Mouse (Mus musculus) T-helper 2 cell (primary cell): ENCODE results near the gene Lyst.
"Not testable (repeated sequence)": the region's sequence is repeated elsewhere in the genome, so short reads cannot be mapped to it uniquely, and the experiment has no call there.

Source experiments
- in situ Hi-C: fragments of 300-600 bp; cut with MboI, MseI; formaldehyde crosslinking; loops from one replicate; pipeline ENCODE4 v1.15.1; 2025; ENCODE audit warnings: high pct_unique_total_duplicates

The Lyst gene

DNA sequence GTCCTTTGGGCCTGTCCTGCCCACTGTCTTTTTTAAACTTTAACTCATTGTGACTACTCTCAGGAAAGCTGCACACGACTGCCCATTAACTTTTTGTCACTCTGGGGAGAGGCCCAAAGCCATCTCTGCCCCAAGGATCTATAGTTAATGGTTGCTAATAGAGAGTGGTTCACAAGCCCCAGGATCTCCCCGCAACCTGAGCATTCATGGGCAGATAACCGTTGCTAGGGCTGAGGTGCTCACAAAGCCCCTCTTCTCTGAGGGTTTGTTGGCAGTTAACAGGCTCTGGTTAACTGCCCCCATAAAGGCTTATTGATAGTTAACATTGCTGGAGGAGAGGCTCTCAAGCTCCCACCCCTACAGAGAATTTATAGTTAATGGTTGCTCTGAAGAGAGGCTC lies 190.1 kb downstream of the Lyst start:
- in situ Hi-C loops: no loop called here

GRCm38 (mm10) chr13:13781026-13781425 lies 190.8 kb downstream of the Lyst start:
- in situ Hi-C loops: no loop called here

DNA sequence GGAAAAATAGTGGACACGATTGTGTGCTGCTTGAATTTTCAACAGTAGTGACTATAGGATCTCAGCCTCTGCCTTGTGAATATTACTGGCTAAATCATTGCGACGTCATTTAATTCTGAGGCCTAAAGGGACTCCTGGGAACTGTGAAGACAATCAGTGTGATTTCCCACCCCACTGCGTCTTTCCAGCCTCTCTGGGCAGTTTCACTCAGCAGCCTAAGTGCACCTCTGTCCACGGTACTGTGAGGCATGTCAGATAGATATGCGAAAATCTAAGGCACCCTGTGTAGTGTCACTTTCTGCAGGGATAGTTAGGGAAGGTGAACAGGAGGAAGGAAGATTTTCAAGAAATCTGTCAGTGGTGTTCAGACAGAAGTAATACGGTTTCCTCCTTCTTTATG lies 193.1 kb downstream of the Lyst start:
- in situ Hi-C loops: no loop called here

- in situ Hi-C loops: no loop called here
Measured at GRCm38 (mm10) chr13:13783894-13784419, 193.8 kb downstream of the Lyst start, which contains the start of gene Gng4. Gene Gng4 (plus strand): TSS chr13:13784059.

GRCm38 (mm10) chr13:13784420-13784936 lies 194.3 kb downstream of the Lyst start:
- in situ Hi-C loops: no loop called here

DNA sequence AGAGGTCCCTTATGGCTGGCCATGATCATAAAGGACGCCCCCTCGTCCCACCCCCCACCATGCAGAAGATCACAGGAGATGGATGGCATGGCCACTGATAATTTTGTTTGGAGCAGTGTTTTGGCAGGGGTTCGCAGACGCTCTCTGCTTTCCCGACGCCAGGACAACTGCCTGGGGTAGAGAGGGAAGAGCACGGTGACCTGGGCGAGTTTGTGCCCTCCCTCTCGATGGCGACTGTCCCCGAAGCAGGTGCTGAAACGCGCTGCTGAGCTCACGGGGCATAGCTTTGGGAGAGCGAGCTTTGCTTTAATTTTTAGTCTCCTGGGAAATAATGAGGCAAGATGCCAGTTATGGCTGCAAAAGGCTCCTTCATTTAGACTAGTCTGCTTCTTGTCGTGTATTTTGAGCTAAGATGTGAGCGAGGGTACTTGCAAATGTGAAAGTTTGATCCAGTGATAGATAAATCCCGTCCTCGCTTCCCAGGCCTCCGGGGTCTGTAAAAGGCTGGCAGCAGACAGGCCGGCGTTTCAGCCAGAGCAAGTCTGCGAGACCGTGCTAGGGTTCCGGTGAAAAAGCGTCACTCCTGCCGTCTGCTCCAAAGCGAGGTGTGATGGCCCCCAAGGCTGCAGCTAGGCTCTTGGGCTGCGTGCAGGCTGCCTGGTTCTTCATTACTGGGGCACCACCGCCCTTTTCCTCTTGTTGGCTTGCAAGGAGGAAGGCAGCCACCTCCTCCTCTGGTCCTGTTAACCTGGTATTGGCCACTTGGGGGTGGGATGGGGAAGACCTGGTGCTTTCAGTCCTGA lies 195.0 kb downstream of the Lyst start:
- in situ Hi-C loops: no loop called here

- in situ Hi-C loops: no loop called here
Measured at GRCm38 (mm10) chr13:13786971-13787370, 196.8 kb downstream of the Lyst start.

DNA sequence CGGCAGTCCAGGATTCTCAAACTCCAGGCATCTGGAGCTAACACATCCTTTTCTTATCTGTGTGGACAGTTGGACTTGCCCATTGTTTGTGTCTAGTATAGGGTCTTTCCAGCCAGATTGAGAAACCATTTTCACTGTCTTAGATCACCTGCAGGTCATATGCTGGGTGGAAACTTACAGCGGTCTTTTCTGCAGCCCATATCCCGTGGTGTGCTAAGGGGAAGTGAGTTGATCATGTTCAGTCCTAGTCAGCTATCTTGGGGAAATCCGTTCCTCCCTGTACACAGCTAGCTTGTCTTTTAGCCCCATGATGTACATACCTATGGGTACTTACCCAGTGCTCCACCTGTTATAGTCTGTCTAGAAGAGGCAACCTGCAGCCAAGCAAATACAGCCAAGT lies 197.9 kb downstream of the Lyst start:
- in situ Hi-C loops: no loop called here

DNA sequence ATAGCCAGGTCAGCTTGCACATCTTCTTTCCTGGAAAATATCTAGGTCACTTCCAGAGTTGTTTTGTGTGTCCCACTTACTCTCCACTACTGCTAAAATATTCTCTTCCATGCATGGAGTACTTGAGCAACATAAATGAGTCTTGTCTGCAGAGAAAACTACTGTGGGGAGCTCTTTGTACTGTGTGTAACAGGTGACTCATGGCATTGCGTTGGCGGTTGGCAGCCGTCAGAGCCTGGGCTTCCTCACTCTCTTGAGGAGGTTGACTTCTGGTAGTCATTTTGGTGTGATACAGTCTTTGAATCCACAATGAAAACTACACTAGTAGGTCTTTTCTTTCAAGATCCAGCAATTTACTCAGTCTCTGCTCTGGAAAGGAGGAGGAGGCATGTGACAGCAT lies 201.8 kb downstream of the Lyst start:
- in situ Hi-C loops: no loop called here

DNA sequence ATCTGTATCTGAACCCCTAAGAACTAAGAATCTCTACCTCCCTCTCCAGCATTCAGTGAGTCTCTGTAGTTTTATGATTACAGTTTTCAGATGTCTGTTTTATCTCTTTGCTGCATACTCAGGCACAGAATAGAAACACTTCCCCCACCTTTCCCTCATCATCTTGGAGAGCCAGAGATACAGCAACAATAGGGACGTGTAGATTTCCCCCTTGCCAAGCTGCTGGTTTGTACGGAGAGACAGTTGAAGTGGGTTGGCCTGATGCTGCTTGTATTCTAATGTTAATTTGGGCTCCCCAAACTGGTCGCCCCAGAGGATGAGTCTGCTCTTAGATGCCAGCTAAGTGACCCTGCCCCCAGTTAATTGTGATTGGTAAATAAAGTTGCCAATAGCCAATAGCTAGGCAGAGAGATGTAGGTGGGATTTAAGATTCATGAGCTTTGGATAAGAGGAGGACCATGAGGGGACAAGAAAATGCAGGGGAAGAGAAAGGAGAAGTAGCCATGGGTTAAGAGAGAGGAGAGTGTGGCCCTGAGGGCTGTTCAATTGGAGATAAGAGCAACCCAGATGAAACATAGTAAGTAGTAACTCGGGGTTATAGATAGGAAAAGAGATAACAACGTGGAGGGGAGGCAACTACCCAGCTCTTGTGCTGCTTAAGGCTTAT lies 205.1 kb downstream of the Lyst start:
- in situ Hi-C loops: no loop called here

DNA sequence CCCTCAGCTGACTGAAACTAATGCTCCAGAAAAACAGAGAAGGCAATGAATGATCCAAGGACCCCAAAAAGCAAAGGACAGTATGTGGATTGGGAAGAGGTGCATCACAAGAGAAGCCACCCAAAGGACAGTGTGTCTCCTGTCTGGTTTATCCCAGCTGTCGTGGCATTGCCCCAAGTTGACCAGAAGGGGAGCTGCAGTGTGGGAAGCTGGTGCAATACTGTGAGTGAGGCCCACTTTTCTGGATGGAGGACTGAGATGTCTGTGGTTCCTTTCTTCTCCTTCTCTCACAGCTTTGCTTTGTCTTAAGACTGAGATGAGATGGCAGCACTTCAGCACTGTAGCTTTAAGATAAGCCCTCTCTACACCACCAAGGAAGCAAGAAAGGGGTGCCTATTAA lies 205.9 kb downstream of the Lyst start:
- in situ Hi-C loops: no loop called here

GRCm38 (mm10) chr13:13797816-13798215 lies 207.6 kb downstream of the Lyst start:
- in situ Hi-C loops: not testable (repeated sequence)

GRCm38 (mm10) chr13:13798775-13799174 lies 208.6 kb downstream of the Lyst start:
- in situ Hi-C loops: no loop called here

GRCm38 (mm10) chr13:13808337-13809132 lies 218.3 kb downstream of the Lyst start:
- in situ Hi-C loops: no loop called here

DNA sequence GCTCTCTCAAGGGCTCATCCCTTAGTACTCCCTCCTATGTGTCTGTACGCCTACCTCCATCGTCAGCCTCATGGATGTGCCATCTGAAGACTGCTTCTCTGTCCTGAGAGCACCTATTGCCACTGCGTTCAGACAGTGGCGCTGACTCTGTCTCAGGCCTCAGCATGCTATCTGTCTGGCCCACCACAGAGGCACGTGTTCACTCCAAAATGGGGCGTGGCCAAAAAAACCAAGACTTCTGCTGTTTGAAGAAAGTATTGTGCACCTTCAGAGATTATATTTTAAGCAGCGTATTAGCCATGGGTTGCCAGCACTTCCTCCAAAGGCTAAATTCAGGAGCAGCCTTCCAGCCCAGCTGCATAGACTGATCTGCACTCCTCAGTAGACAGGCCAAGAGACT lies 220.7 kb downstream of the Lyst start:
- in situ Hi-C loops: no loop called here

DNA sequence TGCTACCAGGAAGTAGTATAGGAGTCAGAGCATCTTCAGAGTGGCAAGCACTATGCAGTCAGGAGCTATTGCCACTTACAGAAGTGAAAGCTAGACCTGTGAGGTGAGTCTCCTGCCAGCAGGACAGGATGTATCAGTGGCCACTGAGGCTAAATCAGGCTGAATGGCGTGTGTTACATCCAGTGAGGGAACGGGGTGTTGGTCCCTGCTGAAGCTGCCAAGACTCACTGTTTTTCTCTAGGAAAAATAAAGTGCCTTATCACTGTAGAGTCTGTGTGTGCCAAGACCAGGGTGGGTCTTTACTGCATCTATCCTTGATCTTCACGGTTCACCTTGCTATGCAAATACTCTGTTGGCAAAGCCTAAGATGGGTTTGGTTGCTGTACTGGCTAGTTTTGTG lies 228.5 kb downstream of the Lyst start:
- in situ Hi-C loops: no loop called here

GRCm38 (mm10) chr13:13820234-13821123 lies 230.3 kb downstream of the Lyst start:
- in situ Hi-C loops: no loop called here

DNA sequence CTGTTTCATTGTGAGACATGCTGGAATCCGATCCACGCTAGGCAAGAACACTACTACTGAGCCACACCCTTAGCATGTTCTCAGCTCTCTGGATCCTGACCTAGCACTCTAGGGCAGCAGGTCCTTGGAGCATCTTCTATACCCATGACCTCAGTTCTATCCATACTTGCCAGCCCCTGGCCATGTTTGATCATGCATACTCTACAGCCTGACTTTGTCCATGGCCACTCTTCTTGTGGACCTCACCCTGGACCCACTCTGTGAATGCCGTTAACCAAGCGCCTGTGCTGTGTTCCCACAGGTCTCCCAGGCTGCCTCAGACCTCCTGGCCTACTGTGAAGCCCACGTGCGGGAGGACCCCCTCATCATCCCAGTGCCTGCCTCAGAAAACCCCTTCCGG lies 234.7 kb downstream of the Lyst start:
- in situ Hi-C loops: no loop called here

DNA sequence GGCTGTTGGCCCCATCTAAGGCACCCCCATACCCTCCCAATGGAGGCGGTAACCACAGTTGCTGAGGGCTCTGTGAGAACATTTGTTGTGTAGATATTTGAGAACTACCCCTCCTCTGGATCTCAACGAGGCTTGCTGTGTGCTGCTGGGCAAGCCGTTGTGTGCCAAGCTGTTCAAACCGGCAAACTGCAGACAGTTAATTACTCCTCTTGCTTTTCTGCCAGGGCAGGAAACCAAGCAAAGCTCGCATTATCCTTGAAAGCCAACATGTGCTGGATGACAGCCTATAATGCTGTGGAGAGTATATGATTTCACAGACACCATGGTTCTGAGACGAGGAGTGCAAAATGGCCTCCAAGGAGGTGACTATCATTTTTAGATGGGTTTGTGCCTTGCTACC lies 236.3 kb downstream of the Lyst start:
- in situ Hi-C loops: no loop called here

- in situ Hi-C loops: no loop called here
Measured at GRCm38 (mm10) chr13:13828125-13828524, 237.9 kb downstream of the Lyst start.
